Mouse (Mus musculus) hindbrain, postnatal 0 days (tissue): Measurements from ENCODE around the gene Dpp6. TPM values are rescaled to one million over a fixed set of nuclear protein-coding genes. Genes with fewer than 3 reads are reported as not detected.

Experiments
- ATAC-seq: fragments of 200-750 bp; cut with Nextera tagmentation; 2 replicates; pipeline ENCODE4 v1.8.0; 2017; ENCODE audit warnings: mild to moderate bottlenecking, moderate TSS enrichment, moderate library complexity
- DNase-seq: peaks from one replicate; pipeline ENCODE4 v3.0.0-alpha.2; 2015; ENCODE audit warnings: low spot score
- H3K27ac ChIP-seq: fragments of 300-500 bp; sonication (generic); 2 replicates; pipeline ENCODE4 v1.5.1; 2014; ENCODE audit warnings: mild to moderate bottlenecking
- H3K27me3 ChIP-seq: fragments of 300-500 bp; sonication (generic); 2 replicates; pipeline ENCODE4 v1.6.1; 2014; ENCODE audit warnings: low read length, mixed read lengths; ENCODE audit not compliant: insufficient read depth
- H3K36me3 ChIP-seq: fragments of 300-500 bp; sonication (generic); 2 replicates; pipeline ENCODE4 v1.6.1; 2014; ENCODE audit warnings: low read length, mixed read lengths; ENCODE audit not compliant: insufficient read depth
- H3K4me1 ChIP-seq: fragments of 300-500 bp; sonication (generic); 2 replicates; pipeline ENCODE4 v1.6.1; 2014; ENCODE audit warnings: antibody characterized with exemption, low read length, mixed read lengths; ENCODE audit not compliant: insufficient read depth
- H3K4me2 ChIP-seq: fragments of 300-500 bp; sonication (generic); 2 replicates; pipeline ENCODE4 v1.6.1; 2014; ENCODE audit warnings: low read depth, mild to moderate bottlenecking, low read length, moderate library complexity, mixed read lengths
- H3K4me3 ChIP-seq: fragments of 300-500 bp; sonication (generic); 2 replicates; pipeline ENCODE4 v1.5.1; 2014; ENCODE audit warnings: low read length
- H3K9ac ChIP-seq: fragments of 300-500 bp; sonication (generic); replicated peaks from 2 replicates; pipeline ENCODE4 v1.6.1; 2014; ENCODE audit warnings: mild to moderate bottlenecking, low read length, moderate library complexity, mixed read lengths
- H3K9me3 ChIP-seq: fragments of 300-500 bp; sonication (generic); 2 replicates; pipeline ENCODE4 v1.6.1; 2016; ENCODE audit warnings: low read length, mixed read lengths
- CTCF ChIP-seq: IDR thresholded peaks from 2 replicates; pipeline ENCODE4 v1.5.1; 2016; ENCODE audit warnings: antibody characterized with exemption, control low read depth, low read depth
- WGBS: fragments of 180-500 bp; shearing (Covaris S2); extraction: QIAGEN DNeasy Blood & Tissue Kit; methylation state at CpG from one replicate; pipeline ENCODE4 v1.1.7; 2014; 5-methylcytosine and 5-hydroxymethylcytosine counted together
- polyA plus RNA-seq: library from polyadenylated mRNA; unstranded; fragments of >200 nt; fragmentation: Nextera tagmentation; extraction: Ambion mirVana; gene quantifications from 2 replicates; pipeline ENCODE4 v1.2.1, GENCODE M21; 2015
- total RNA-seq: library from RNA; depleted of rRNA; stranded (reverse); fragments of >200 nt; gene quantifications from 2 replicates; pipeline ENCODE4 v1.2.3, GENCODE M21; 2014

Dpp6 gene
- total and polyA plus RNA-seq, 2 experiments from 2014 or later: 81.1 to 154 TPM

- ATAC-seq: no peak
- H3K4me3 ChIP-seq: no peak overlapping the region
- TF ChIP-seq CTCF: no peak
- H3K27me3 ChIP-seq: no peaks in the 10 kb centered on the region
- H3K9me3 ChIP-seq: no peaks in the 10 kb centered on the region
- H3K36me3 ChIP-seq: no peaks in the 10 kb centered on the region
- DNase-seq: no peak
- no peak overlapping the region for H3K4me2 ChIP-seq
- H3K9ac ChIP-seq: no peak overlapping the region
- H3K4me1 ChIP-seq: no peaks in the 10 kb centered on the region
- no peak overlapping the region for H3K27ac ChIP-seq
- 76% methylated on average over 3 of the region's 3 CpGs for WGBS
These were observed 387.7 kb downstream of the Dpp6 start for GRCm38 (mm10) chr5:27204721-27205120.

GRCm38 (mm10) chr5:27205754-27206153 is 388.8 kb downstream of the Dpp6 start:
- DNase-seq: no peak
- H3K4me1 ChIP-seq: no peaks in the 10 kb centered on the region
- no peaks in the 10 kb centered on the region for H3K36me3 ChIP-seq
- no peaks in the 10 kb centered on the region for H3K9me3 ChIP-seq
- H3K27ac ChIP-seq: no peak overlapping the region
- no peaks in the 10 kb centered on the region for H3K27me3 ChIP-seq
- ATAC-seq: no peak
- 82% methylated on average over 2 of the region's 2 CpGs for WGBS
- no peak for TF ChIP-seq CTCF
- H3K4me2 ChIP-seq: no peak overlapping the region
- no peak overlapping the region for H3K9ac ChIP-seq
- no peak overlapping the region for H3K4me3 ChIP-seq

DNA sequence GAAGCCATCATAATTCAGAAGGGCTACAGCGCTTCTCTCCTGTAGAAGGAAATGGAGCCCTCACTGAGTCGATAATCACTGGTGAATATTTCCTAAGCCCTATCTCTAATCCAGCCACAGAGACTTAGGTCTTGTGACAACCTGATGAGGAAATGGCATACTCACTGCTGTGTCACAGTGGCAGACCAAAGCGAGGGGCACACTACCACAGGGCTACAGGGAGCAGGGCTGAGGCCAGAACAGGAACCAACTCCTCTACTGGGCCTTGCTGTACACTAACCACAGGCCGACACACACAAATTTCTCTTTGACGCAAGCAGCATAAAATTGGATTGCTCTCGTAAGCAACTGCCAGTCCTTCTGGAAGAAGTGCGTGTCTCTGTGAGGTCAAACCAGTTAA is 389.2 kb downstream of the Dpp6 start:
- ATAC-seq: no peak
- H3K4me1 ChIP-seq: no peaks in the 10 kb centered on the region
- H3K4me2 ChIP-seq: no peak overlapping the region
- H3K36me3 ChIP-seq: no peaks in the 10 kb centered on the region
- TF ChIP-seq CTCF: no peak
- H3K27ac ChIP-seq: no peak overlapping the region
- no peak overlapping the region for H3K9ac ChIP-seq
- no peak for DNase-seq
- WGBS: 85% methylated on average over 7 of the region's 7 CpGs
- no peaks in the 10 kb centered on the region for H3K9me3 ChIP-seq
- no peak overlapping the region for H3K4me3 ChIP-seq
- no peaks in the 10 kb centered on the region for H3K27me3 ChIP-seq

GRCm38 (mm10) chr5:27220116-27220515 is 403.1 kb downstream of the Dpp6 start:
- no peak for ATAC-seq
- H3K36me3 ChIP-seq: no peaks in the 10 kb centered on the region
- no peaks in the 10 kb centered on the region for H3K27me3 ChIP-seq
- TF ChIP-seq CTCF: no peak
- no peak overlapping the region for H3K27ac ChIP-seq
- WGBS: 71% methylated on average over 2 of the region's 2 CpGs
- no peak for DNase-seq
- H3K4me3 ChIP-seq: no peak overlapping the region
- H3K9me3 ChIP-seq: no peaks in the 10 kb centered on the region
- no peak overlapping the region for H3K9ac ChIP-seq
- no peak overlapping the region for H3K4me2 ChIP-seq
- H3K4me1 ChIP-seq: no peaks in the 10 kb centered on the region

DNA sequence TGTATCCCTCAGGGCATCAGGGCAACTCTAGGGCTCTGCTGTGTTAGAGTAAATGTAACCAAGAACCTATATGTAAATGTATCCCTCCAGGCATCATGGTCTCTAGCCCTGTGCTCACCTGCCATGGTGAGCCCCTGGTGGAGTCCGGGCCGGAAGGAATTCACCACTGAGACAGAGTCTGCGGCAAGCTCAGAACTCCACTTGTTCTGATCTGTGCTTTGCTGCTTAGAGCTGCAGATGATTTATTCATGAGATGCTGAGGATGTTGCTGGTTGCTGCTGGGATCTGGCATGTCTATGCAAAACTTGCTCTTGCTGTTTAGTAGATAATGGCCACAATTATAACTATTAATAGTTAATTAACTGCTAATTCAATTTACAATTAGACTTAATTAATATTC is 425.1 kb downstream of the Dpp6 start:
- ATAC-seq: 0 out of 2 replicates have a peak, but pooled peaks have one; percentile 27
- Histone ChIP-seq H3K27ac (no peak overlapping the region), H3K4me3 (no peak overlapping the region), H3K9me3 (no peaks in the 10 kb centered on the region), H3K4me1 (no peaks in the 10 kb centered on the region), H3K9ac (no peak overlapping the region), H3K27me3 (no peaks in the 10 kb centered on the region), H3K4me2 (no peak overlapping the region), H3K36me3 (no peaks in the 10 kb centered on the region)
- TF ChIP-seq CTCF: no peak
- WGBS: 37% methylated on average over 3 of the region's 3 CpGs
- DNase-seq: no peak

DNA sequence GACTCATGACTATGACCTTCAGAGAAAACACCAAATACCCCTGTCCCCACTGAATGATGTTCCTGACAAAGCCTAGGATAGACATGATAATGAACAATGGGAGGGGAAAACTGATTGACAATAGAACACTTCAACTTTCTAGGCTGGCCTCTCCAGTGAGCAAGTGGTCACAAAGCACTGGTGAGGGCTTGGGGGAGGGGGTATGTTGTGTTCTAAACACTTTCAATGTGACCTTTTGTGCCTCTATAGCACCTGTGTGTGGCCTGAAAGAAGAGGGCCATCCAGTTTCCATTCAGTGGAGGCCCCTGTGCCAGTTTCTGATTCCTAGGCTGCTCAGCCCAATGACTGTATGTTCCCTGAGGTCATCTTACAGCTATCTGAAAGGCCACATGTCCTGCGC is 426.2 kb downstream of the Dpp6 start:
- H3K27ac ChIP-seq: no peak overlapping the region
- no peak for TF ChIP-seq CTCF
- WGBS: 100% methylated on average over 1 of the region's 1 CpGs
- no peaks in the 10 kb centered on the region for H3K4me1 ChIP-seq
- no peaks in the 10 kb centered on the region for H3K27me3 ChIP-seq
- H3K36me3 ChIP-seq: no peaks in the 10 kb centered on the region
- no peak overlapping the region for H3K4me2 ChIP-seq
- ATAC-seq: no peak
- DNase-seq: no peak
- no peak overlapping the region for H3K4me3 ChIP-seq
- no peak overlapping the region for H3K9ac ChIP-seq
- no peaks in the 10 kb centered on the region for H3K9me3 ChIP-seq

- H3K4me2 ChIP-seq: no peak overlapping the region
- ATAC-seq (no peak), DNase-seq (no peak)
- no peak overlapping the region for H3K9ac ChIP-seq
- no peak overlapping the region for H3K4me3 ChIP-seq
- no peaks in the 10 kb centered on the region for H3K9me3 ChIP-seq
- WGBS: 79% methylated on average over 3 of the region's 3 CpGs
- H3K4me1 ChIP-seq: no peaks in the 10 kb centered on the region; the same call in 1 of the 2 replicates
- no peak for TF ChIP-seq CTCF
- H3K27ac ChIP-seq: no peak overlapping the region
- H3K36me3 ChIP-seq: no peaks in the 10 kb centered on the region
- H3K27me3 ChIP-seq: no peaks in the 10 kb centered on the region
These were observed 430.8 kb downstream of the Dpp6 start for GRCm38 (mm10) chr5:27247793-27248192.

- H3K9me3 ChIP-seq: no peaks in the 10 kb centered on the region
- no peak overlapping the region for H3K4me3 ChIP-seq
- DNase-seq (no peak), ATAC-seq (no peak)
- no peaks in the 10 kb centered on the region for H3K27me3 ChIP-seq
- no peak overlapping the region for H3K4me2 ChIP-seq
- no peak overlapping the region for H3K27ac ChIP-seq
- H3K36me3 ChIP-seq: no peaks in the 10 kb centered on the region
- no peaks in the 10 kb centered on the region; the same call in 1 of the 2 replicates for H3K4me1 ChIP-seq
- no peak overlapping the region for H3K9ac ChIP-seq
- TF ChIP-seq CTCF: no peak
- 78% methylated on average over 2 of the region's 2 CpGs for WGBS
These were observed 431.7 kb downstream of the Dpp6 start for GRCm38 (mm10) chr5:27248685-27249084.
